Mouse (Mus musculus): ENCODE results near the gene Mlx. TPM values are rescaled to one million over a fixed set of nuclear protein-coding genes. Genes with fewer than 3 reads are reported as not detected.

The Mlx gene
- polyA plus RNA-seq, 1 experiment from 2014 or later = 92.9 TPM

GRCm38 (mm10) chr11:101052751-101053473 is 34.2 kb upstream of the Mlx start:
- H3K4me1 ChIP-seq (ENCODE audit: control insufficient read depth, insufficient read depth, low read length) = no peaks in the 10 kb centered on the region
- no peak overlapping the region for H3K4me3 ChIP-seq (replicated peaks; ENCODE audit: low read depth, low read length)
- WGBS = 95% methylated on average over 10 of the region's 10 CpGs
- no peak overlapping the region for H3K27ac ChIP-seq (replicated peaks; ENCODE audit: low read depth, low read length)
- ATAC-seq (ENCODE audit: low FRiP score, low TSS enrichment) (no peak), DNase-seq (no peak)
- peaks cover 96% of the 10 kb centered on the region for H3K36me3 ChIP-seq (ENCODE audit: control insufficient read depth, insufficient read depth, low read length)
- H3K9me3 ChIP-seq (ENCODE audit: control insufficient read depth, low read length) = no peaks in the 10 kb centered on the region
- no peaks in the 10 kb centered on the region for H3K27me3 ChIP-seq (ENCODE audit: control insufficient read depth, insufficient read depth, low read length)
- H3K4me2 ChIP-seq (ENCODE audit: low read length) = no peak overlapping the region
- no peak overlapping the region for H3K9ac ChIP-seq (replicated peaks; ENCODE audit: low read length)

GRCm38 (mm10) chr11:101053974-101054373 is 33.1 kb upstream of the Mlx start:
- DNase-seq = peak; percentile 16
- no peaks in the 10 kb centered on the region for H3K27me3 ChIP-seq (ENCODE audit: control insufficient read depth, insufficient read depth, low read length)
- H3K9ac ChIP-seq (replicated peaks; ENCODE audit: low read length) = no peak overlapping the region
- H3K4me2 ChIP-seq (ENCODE audit: low read length) = no peak overlapping the region
- no peak overlapping the region for H3K27ac ChIP-seq (replicated peaks; ENCODE audit: low read depth, low read length)
- H3K9me3 ChIP-seq (ENCODE audit: control insufficient read depth, low read length) = no peaks in the 10 kb centered on the region
- H3K4me1 ChIP-seq (ENCODE audit: control insufficient read depth, insufficient read depth, low read length) = no peaks in the 10 kb centered on the region
- H3K4me3 ChIP-seq (replicated peaks; ENCODE audit: low read depth, low read length) = no peak overlapping the region
- peaks cover 93% of the 10 kb centered on the region for H3K36me3 ChIP-seq (ENCODE audit: control insufficient read depth, insufficient read depth, low read length)
- no peak for ATAC-seq (ENCODE audit: low FRiP score, low TSS enrichment)
- WGBS = 100% methylated on average over 1 of the region's 1 CpGs

GRCm38 (mm10) chr11:101055418-101055817 is 31.7 kb upstream of the Mlx start:
- Histone ChIP-seq H3K4me3 (replicated peaks; ENCODE audit: low read depth, low read length) (no peak overlapping the region), H3K4me1 (ENCODE audit: control insufficient read depth, insufficient read depth, low read length) (no peaks in the 10 kb centered on the region), H3K27me3 (ENCODE audit: control insufficient read depth, insufficient read depth, low read length) (no peaks in the 10 kb centered on the region), H3K36me3 (ENCODE audit: control insufficient read depth, insufficient read depth, low read length) (peaks cover 92% of the 10 kb centered on the region), H3K9me3 (ENCODE audit: control insufficient read depth, low read length) (no peaks in the 10 kb centered on the region), H3K27ac (replicated peaks; ENCODE audit: low read depth, low read length) (no peak overlapping the region), H3K4me2 (ENCODE audit: low read length) (no peak overlapping the region), H3K9ac (replicated peaks; ENCODE audit: low read length) (no peak overlapping the region)
- no peak for DNase-seq
- 86% methylated on average over 14 of the region's 14 CpGs for WGBS
- ATAC-seq (ENCODE audit: low FRiP score, low TSS enrichment) = no peak

- Histone ChIP-seq H3K36me3 (ENCODE audit: control insufficient read depth, insufficient read depth, low read length) (peaks cover 85% of the 10 kb centered on the region), H3K4me1 (ENCODE audit: control insufficient read depth, insufficient read depth, low read length) (no peaks in the 10 kb centered on the region), H3K27me3 (ENCODE audit: control insufficient read depth, insufficient read depth, low read length) (no peaks in the 10 kb centered on the region), H3K4me2 (ENCODE audit: low read length) (no peak overlapping the region), H3K9me3 (ENCODE audit: control insufficient read depth, low read length) (no peaks in the 10 kb centered on the region), H3K4me3 (replicated peaks; ENCODE audit: low read depth, low read length) (no peak overlapping the region), H3K27ac (replicated peaks; ENCODE audit: low read depth, low read length) (no peak overlapping the region), H3K9ac (replicated peaks; ENCODE audit: low read length) (no peak overlapping the region)
- WGBS = 61% methylated on average over 8 of the region's 8 CpGs
- no peak for DNase-seq
- no peak for ATAC-seq (ENCODE audit: low FRiP score, low TSS enrichment)
These were observed 30.2 kb upstream of the Mlx start for GRCm38 (mm10) chr11:101056885-101057284.

- no peak overlapping the region for H3K27ac ChIP-seq (replicated peaks; ENCODE audit: low read depth, low read length)
- ATAC-seq (ENCODE audit: low FRiP score, low TSS enrichment) = no peak
- no peak overlapping the region for H3K4me2 ChIP-seq (ENCODE audit: low read length)
- H3K4me3 ChIP-seq (replicated peaks; ENCODE audit: low read depth, low read length) = no peak overlapping the region
- no peak overlapping the region for H3K9ac ChIP-seq (replicated peaks; ENCODE audit: low read length)
- peak; percentile 89 for DNase-seq
- peaks cover 85% of the 10 kb centered on the region for H3K36me3 ChIP-seq (ENCODE audit: control insufficient read depth, insufficient read depth, low read length)
- 31% methylated on average over 5 of the region's 5 CpGs for WGBS
- H3K9me3 ChIP-seq (ENCODE audit: control insufficient read depth, low read length) = no peaks in the 10 kb centered on the region
- no peaks in the 10 kb centered on the region for H3K4me1 ChIP-seq (ENCODE audit: control insufficient read depth, insufficient read depth, low read length)
- H3K27me3 ChIP-seq (ENCODE audit: control insufficient read depth, insufficient read depth, low read length) = no peaks in the 10 kb centered on the region
These were observed 29.2 kb upstream of the Mlx start for GRCm38 (mm10) chr11:101057860-101058259.

- Histone ChIP-seq H3K36me3 (ENCODE audit: control insufficient read depth, insufficient read depth, low read length) (peaks cover 86% of the 10 kb centered on the region), H3K4me1 (ENCODE audit: control insufficient read depth, insufficient read depth, low read length) (no peaks in the 10 kb centered on the region), H3K27me3 (ENCODE audit: control insufficient read depth, insufficient read depth, low read length) (no peaks in the 10 kb centered on the region), H3K4me2 (ENCODE audit: low read length) (no peak overlapping the region), H3K9me3 (ENCODE audit: control insufficient read depth, low read length) (no peaks in the 10 kb centered on the region), H3K4me3 (replicated peaks; ENCODE audit: low read depth, low read length) (no peak overlapping the region), H3K9ac (replicated peaks; ENCODE audit: low read length) (no peak overlapping the region), H3K27ac (replicated peaks; ENCODE audit: low read depth, low read length) (0 out of 2 replicates have a peak overlapping the region, but pooled peaks have one; percentile 8)
- ATAC-seq (ENCODE audit: low FRiP score, low TSS enrichment) = no peak
- no peak for DNase-seq
- 78% methylated on average over 5 of the region's 5 CpGs for WGBS
These were observed 28.4 kb upstream of the Mlx start for GRCm38 (mm10) chr11:101058726-101059125.

GRCm38 (mm10) chr11:101059473-101059872 is 27.6 kb upstream of the Mlx start:
- Histone ChIP-seq H3K27ac (replicated peaks; ENCODE audit: low read depth, low read length) (0 out of 2 replicates have a peak overlapping the region, but pooled peaks have one; percentile 13), H3K4me2 (ENCODE audit: low read length) (no peak overlapping the region), H3K9me3 (ENCODE audit: control insufficient read depth, low read length) (no peaks in the 10 kb centered on the region), H3K27me3 (ENCODE audit: control insufficient read depth, insufficient read depth, low read length) (no peaks in the 10 kb centered on the region), H3K36me3 (ENCODE audit: control insufficient read depth, insufficient read depth, low read length) (peaks cover 85% of the 10 kb centered on the region), H3K4me3 (replicated peaks; ENCODE audit: low read depth, low read length) (no peak overlapping the region), H3K9ac (replicated peaks; ENCODE audit: low read length) (no peak overlapping the region), H3K4me1 (ENCODE audit: control insufficient read depth, insufficient read depth, low read length) (no peaks in the 10 kb centered on the region)
- WGBS = 69% methylated on average over 10 of the region's 10 CpGs
- DNase-seq (no peak), ATAC-seq (ENCODE audit: low FRiP score, low TSS enrichment) (no peak)

GRCm38 (mm10) chr11:101060126-101060525 is 27.0 kb upstream of the Mlx start:
- no peak overlapping the region for H3K9ac ChIP-seq (replicated peaks; ENCODE audit: low read length)
- no peaks in the 10 kb centered on the region for H3K9me3 ChIP-seq (ENCODE audit: control insufficient read depth, low read length)
- ATAC-seq (ENCODE audit: low FRiP score, low TSS enrichment) (no peak), DNase-seq (no peak)
- 88% methylated on average over 8 of the region's 8 CpGs for WGBS
- no peaks in the 10 kb centered on the region for H3K4me1 ChIP-seq (ENCODE audit: control insufficient read depth, insufficient read depth, low read length)
- no peak overlapping the region for H3K4me3 ChIP-seq (replicated peaks; ENCODE audit: low read depth, low read length)
- no peaks in the 10 kb centered on the region for H3K27me3 ChIP-seq (ENCODE audit: control insufficient read depth, insufficient read depth, low read length)
- 0 out of 2 replicates have a peak overlapping the region, but pooled peaks have one; percentile 13 for H3K27ac ChIP-seq (replicated peaks; ENCODE audit: low read depth, low read length)
- H3K36me3 ChIP-seq (ENCODE audit: control insufficient read depth, insufficient read depth, low read length) = peaks cover 79% of the 10 kb centered on the region
- no peak overlapping the region for H3K4me2 ChIP-seq (ENCODE audit: low read length)

- Histone ChIP-seq H3K36me3 (ENCODE audit: control insufficient read depth, insufficient read depth, low read length) (peaks cover 70% of the 10 kb centered on the region), H3K27me3 (ENCODE audit: control insufficient read depth, insufficient read depth, low read length) (no peaks in the 10 kb centered on the region), H3K27ac (replicated peaks; ENCODE audit: low read depth, low read length) (no peak overlapping the region), H3K9me3 (ENCODE audit: control insufficient read depth, low read length) (no peaks in the 10 kb centered on the region), H3K4me3 (replicated peaks; ENCODE audit: low read depth, low read length) (no peak overlapping the region), H3K9ac (replicated peaks; ENCODE audit: low read length) (no peak overlapping the region), H3K4me1 (ENCODE audit: control insufficient read depth, insufficient read depth, low read length) (no peaks in the 10 kb centered on the region), H3K4me2 (ENCODE audit: low read length) (no peak overlapping the region)
- ATAC-seq (ENCODE audit: low FRiP score, low TSS enrichment) = no peak
- 92% methylated on average over 5 of the region's 5 CpGs for WGBS
- no peak for DNase-seq
These were observed 26.0 kb upstream of the Mlx start for GRCm38 (mm10) chr11:101061049-101061448.

Measured in midbrain, embryonic 14.5 days (tissue).